Mouse (Mus musculus) intestine, postnatal 0 days (tissue): ENCODE measurements around the gene Tpbg. TPM values are rescaled to one million over a fixed set of nuclear protein-coding genes. Genes with fewer than 3 reads are reported as not detected.

Experiments
- ATAC-seq: fragments of 200-750 bp; cut with Nextera tagmentation; 2 replicates; pipeline ENCODE4 v1.8.0; 2017; ENCODE audit warnings: mild to moderate bottlenecking, moderate TSS enrichment, moderate library complexity
- H3K27ac ChIP-seq: fragments of 300-500 bp; sonication (generic); 2 replicates; pipeline ENCODE4 v1.5.1; 2014; ENCODE audit warnings: mild to moderate bottlenecking, low read depth, low read length, moderate library complexity
- H3K27me3 ChIP-seq: fragments of 300-500 bp; sonication (generic); replicated peaks from 2 replicates; pipeline ENCODE4 v1.6.1; 2014; ENCODE audit warnings: low read length, mixed read lengths; ENCODE audit not compliant: control insufficient read depth, insufficient read depth
- H3K36me3 ChIP-seq: fragments of 300-500 bp; sonication (generic); 2 replicates; pipeline ENCODE4 v1.6.1; 2014; ENCODE audit warnings: mild to moderate bottlenecking, moderate library complexity; ENCODE audit not compliant: control insufficient read depth, insufficient read depth
- H3K4me1 ChIP-seq: fragments of 300-500 bp; sonication (generic); replicated peaks from 2 replicates; pipeline ENCODE4 v1.6.1; 2014; ENCODE audit warnings: antibody characterized with exemption, low read length, mixed read lengths; ENCODE audit not compliant: control insufficient read depth, insufficient read depth
- H3K4me2 ChIP-seq: fragments of 300-500 bp; sonication (generic); replicated peaks from 2 replicates; pipeline ENCODE4 v1.6.1; 2014; ENCODE audit warnings: low read depth, mild to moderate bottlenecking, moderate library complexity
- H3K4me3 ChIP-seq: fragments of 300-500 bp; sonication (generic); 2 replicates; pipeline ENCODE4 v1.5.1; 2014; ENCODE audit warnings: low read depth, low read length
- H3K9ac ChIP-seq: fragments of 300-500 bp; sonication (generic); 2 replicates; pipeline ENCODE4 v1.6.1; 2014; ENCODE audit warnings: mild to moderate bottlenecking, low read depth, low read length
- H3K9me3 ChIP-seq: fragments of 300-500 bp; sonication (generic); 2 replicates; pipeline ENCODE4 v1.6.1; 2016; ENCODE audit warnings: mixed run types; ENCODE audit not compliant: control insufficient read depth
- CTCF ChIP-seq: sonication (generic); IDR thresholded peaks from 2 replicates; pipeline ENCODE4 v1.5.1; 2016; ENCODE audit warnings: low read depth, mild to moderate bottlenecking, control low read depth, antibody characterized with exemption, moderate library complexity
- WGBS: fragments of 180-500 bp; shearing (Covaris S2); extraction: QIAGEN DNeasy Blood & Tissue Kit; methylation state at CpG from one replicate; pipeline ENCODE4 v1.1.7; 2014; 5-methylcytosine and 5-hydroxymethylcytosine counted together
- polyA plus RNA-seq: library from polyadenylated mRNA; unstranded; fragments of >200 nt; fragmentation: Nextera tagmentation; extraction: Ambion mirVana; gene quantifications from 2 replicates; pipeline ENCODE4 v1.2.1, GENCODE M21; 2015

Tpbg gene
- polyA plus RNA-seq, 1 experiment from 2014 or later: 5.2 TPM

- 71% methylated on average over 5 of the region's 5 CpGs for WGBS
- H3K36me3 ChIP-seq: no peaks in the 10 kb centered on the region
- no peaks in the 10 kb centered on the region for H3K9me3 ChIP-seq
- no peak overlapping the region for H3K27ac ChIP-seq
- no peaks in the 10 kb centered on the region for H3K4me1 ChIP-seq
- no peak for ATAC-seq
- H3K4me3 ChIP-seq: no peak overlapping the region
- no peak overlapping the region for H3K4me2 ChIP-seq
- no peaks in the 10 kb centered on the region for H3K27me3 ChIP-seq
- H3K9ac ChIP-seq: no peak overlapping the region
- no peak for TF ChIP-seq CTCF
Measured at GRCm38 (mm10) chr9:85893681-85894080, 51.5 kb downstream of the Tpbg start.

Other genes starting within 250 kb of the Tpbg start
- gene Ibtk, start 93.0 kb upstream of the Tpbg start, polyA plus RNA-seq: 8.9 and 9.9 TPM in 2 replicates